Mouse (Mus musculus) spleen, adult 2 months (tissue): ENCODE results near the gene Efs. TPM values are rescaled to one million over a fixed set of nuclear protein-coding genes. Genes with fewer than 3 reads are reported as not detected.

ENCODE experiments used
- DNase-seq, 2 experiments: peaks; one replicate each; pipeline versions ENCODE4 v3.0.0 to v3.0.0-alpha.2; 2012 to 2021; ENCODE audit warnings: low spot score in 2 of 2, low read depth in 1 of 2
- H3K27ac ChIP-seq: fragments of 200-500 bp; 2 replicates; pipeline ENCODE4 v1.5.1; 2012; ENCODE audit warnings: low read length, inconsistent platforms; ENCODE audit not compliant: insufficient read depth
- H3K27me3 ChIP-seq: fragments of 200-500 bp; 2 replicates; pipeline ENCODE4 v1.6.1; 2012; ENCODE audit warnings: mild to moderate bottlenecking, moderate library complexity, low read length, inconsistent platforms; ENCODE audit not compliant: control insufficient read depth, insufficient read depth
- H3K36me3 ChIP-seq: fragments of 200-500 bp; 2 replicates; pipeline ENCODE4 v1.6.1; 2012; ENCODE audit warnings: mild to moderate bottlenecking, low read length, inconsistent platforms; ENCODE audit not compliant: control insufficient read depth, insufficient read depth
- H3K4me1 ChIP-seq: fragments of 200-500 bp; 2 replicates; pipeline ENCODE4 v1.6.1; 2011; ENCODE audit warnings: inconsistent platforms; ENCODE audit not compliant: control insufficient read depth, insufficient read depth, insufficient read length
- H3K4me3 ChIP-seq: fragments of 200-500 bp; 2 replicates; pipeline ENCODE4 v1.5.1; 2011; ENCODE audit warnings: mild to moderate bottlenecking, inconsistent platforms; ENCODE audit not compliant: insufficient read depth, insufficient read length; ENCODE audit errors: extremely low read depth
- CTCF ChIP-seq: fragments of 200-500 bp; IDR thresholded peaks from 2 replicates; pipeline ENCODE4 v1.5.1; 2011; ENCODE audit warnings: mild to moderate bottlenecking, inconsistent platforms; ENCODE audit not compliant: insufficient read depth, insufficient read length, insufficient replicate concordance; ENCODE audit errors: extremely low read depth
- POLR2A ChIP-seq: fragments of 200-500 bp; IDR thresholded peaks from 2 replicates; pipeline ENCODE4 v1.6.1; 2011; ENCODE audit warnings: low read depth, low read length, inconsistent platforms
- WGBS: fragments of 180-500 bp; shearing (Covaris S2); methylation state at CpG from one replicate; pipeline ENCODE4 v1.1.7; 2018; 5-methylcytosine and 5-hydroxymethylcytosine counted together
- polyA plus RNA-seq: library from polyadenylated mRNA; depleted of rRNA; stranded (reverse); fragments of >200 nt; gene quantifications from 2 replicates; pipeline ENCODE4 v1.2.3, GENCODE M21; 2012; rRNA removed

Gene Efs
- polyA plus RNA-seq, 1 experiment = 2.4 TPM

GRCm38 (mm10) chr14:54874165-54874564 is 51.8 kb downstream of the Efs start:
- 93% methylated on average over 3 of the region's 3 CpGs for WGBS
- TF ChIP-seq POLR2A (no peak), CTCF (no peak)
- Histone ChIP-seq H3K27me3 (peaks cover 5% of the 10 kb centered on the region; the same call in 1 of the 2 replicates), H3K27ac (no peak overlapping the region), H3K36me3 (no peaks in the 10 kb centered on the region), H3K4me1 (peaks cover 11% of the 10 kb centered on the region), H3K4me3 (no peak overlapping the region)
- DNase-seq = no peak

GRCm38 (mm10) chr14:54870861-54871260 is 55.1 kb downstream of the Efs start, which contains the start of gene Homez:
Homez (minus strand) TSS chr14:54870961.
- Histone ChIP-seq H3K27me3 (no peaks in the 10 kb centered on the region), H3K36me3 (no peaks in the 10 kb centered on the region), H3K27ac (no peak within 1 kb of the TSS), H3K4me1 (peaks cover under 1% of the 10 kb centered on the region; the same call in 1 of the 2 replicates), H3K4me3 (no peak within 1 kb of the TSS)
- WGBS = 86% methylated on average over 5 of the region's 5 CpGs
- no peak for DNase-seq
- TF ChIP-seq POLR2A (no peak), CTCF (no peak)

GRCm38 (mm10) chr14:54868026-54868425 is 57.9 kb downstream of the Efs start:
- Histone ChIP-seq H3K4me1 (no peaks in the 10 kb centered on the region), H3K36me3 (no peaks in the 10 kb centered on the region), H3K4me3 (no peak overlapping the region), H3K27me3 (no peaks in the 10 kb centered on the region), H3K27ac (no peak overlapping the region)
- DNase-seq = no peak
- TF ChIP-seq POLR2A (no peak), CTCF (no peak)
- 62% methylated on average over 4 of the region's 4 CpGs for WGBS

GRCm38 (mm10) chr14:54866936-54867335 is 59.0 kb downstream of the Efs start:
- WGBS = 74% methylated on average over 5 of the region's 5 CpGs
- TF ChIP-seq POLR2A (no peak), CTCF (peak; percentile 34; the same call in 1 of the 2 replicates)
- no peak overlapping the region for H3K27ac ChIP-seq
- H3K4me1 ChIP-seq = no peaks in the 10 kb centered on the region
- H3K4me3 ChIP-seq = no peak overlapping the region
- DNase-seq = peak in 1 of 2 experiments; percentile 23
- no peaks in the 10 kb centered on the region for H3K36me3 ChIP-seq
- no peaks in the 10 kb centered on the region for H3K27me3 ChIP-seq

Other genes starting within 250 kb of the Efs start
- gene 1700123O20Rik, start 239.9 kb downstream of the Efs start, polyA plus RNA-seq = 32.9 and 66.9 TPM in 2 replicates
- gene Acin1, start 239.2 kb downstream of the Efs start, polyA plus RNA-seq = 126 and 130 TPM in 2 replicates
- gene Gm29776, start 227.3 kb downstream of the Efs start, polyA plus RNA-seq = 0.04 and 0.07 TPM in 2 replicates
- 5.2 and 5.9 TPM in 2 replicates for gene Cebpe, start 214.0 kb downstream of the Efs start, polyA plus RNA-seq
- 10.8 and 13.3 TPM in 2 replicates for gene Slc7a8, start 144.2 kb downstream of the Efs start, polyA plus RNA-seq
- not detected in 2 replicates for gene Rnf212b, start 112.0 kb downstream of the Efs start, polyA plus RNA-seq
- gene Homez, start 55.2 kb downstream of the Efs start, polyA plus RNA-seq = 2.8 and 4.1 TPM in 2 replicates
- gene Ppp1r3e, start 48.6 kb downstream of the Efs start, polyA plus RNA-seq = 6.3 and 10.7 TPM in 2 replicates
- 16.6 and 16.9 TPM in 2 replicates for gene Bcl2l2, start 42.7 kb downstream of the Efs start, polyA plus RNA-seq
- 3.1 TPM in 1 of 2 replicates, not detected in the other for gene Gm20521, start 42.7 kb downstream of the Efs start, polyA plus RNA-seq
- gene Pabpn1, start 33.6 kb downstream of the Efs start, polyA plus RNA-seq = 73.3 and 76.7 TPM in 2 replicates
- gene Slc22a17, start 13.0 kb downstream of the Efs start, polyA plus RNA-seq = 18.5 and 18.9 TPM in 2 replicates
- gene Il25, start 6.6 kb upstream of the Efs start, polyA plus RNA-seq = not detected in 2 replicates
- 0.14 TPM in 1 of 2 replicates, not detected in the other for gene Cmtm5, start 10.1 kb upstream of the Efs start, polyA plus RNA-seq
- gene Myh6, start 40.8 kb upstream of the Efs start, polyA plus RNA-seq = 0.02 and 0.61 TPM in 2 replicates
- gene Gm17428, start 50.8 kb upstream of the Efs start, polyA plus RNA-seq = not detected in 2 replicates
- gene Myh7, start 68.5 kb upstream of the Efs start, polyA plus RNA-seq = not detected in 2 replicates
- gene Ngdn, start 89.3 kb upstream of the Efs start, polyA plus RNA-seq = 10.4 and 11.0 TPM in 2 replicates
- gene Zfhx2, start 166.2 kb upstream of the Efs start, polyA plus RNA-seq = 4.2 and 4.5 TPM in 2 replicates
- gene Thtpa, start 168.7 kb upstream of the Efs start, polyA plus RNA-seq = 4.1 and 4.4 TPM in 2 replicates
- gene Ap1g2, start 180.5 kb upstream of the Efs start, polyA plus RNA-seq = 64.9 and 77.2 TPM in 2 replicates
- gene Jph4, start 190.8 kb upstream of the Efs start, polyA plus RNA-seq = 0.33 and 0.50 TPM in 2 replicates